ENCODE assay signal across 21 mouse cellular contexts in the genomic region with DNA sequence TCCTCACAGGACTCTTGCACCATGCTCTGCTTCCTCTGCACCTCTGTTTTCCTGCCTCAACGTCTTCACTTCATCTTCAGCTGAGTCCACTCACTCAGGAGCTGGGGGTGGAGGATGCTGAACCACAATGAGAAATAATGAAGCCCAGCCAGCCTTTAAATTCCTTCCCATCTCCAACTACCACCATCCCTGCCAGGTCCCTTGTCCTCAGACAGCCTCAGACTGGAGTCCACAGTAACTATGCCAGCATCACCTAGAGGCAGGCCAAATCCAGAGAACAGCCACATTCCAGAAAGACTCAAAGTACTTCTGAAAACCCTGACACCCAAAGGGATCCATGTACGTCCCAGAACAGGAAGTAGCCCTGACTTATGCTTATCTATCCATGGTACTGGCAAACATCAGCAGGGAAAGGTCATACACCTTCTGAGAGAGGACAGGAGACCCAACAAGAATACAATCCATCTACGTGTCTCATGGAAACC. TPM values are rescaled to one million over a fixed set of nuclear protein-coding genes. Genes with fewer than 3 reads are reported as not detected.
"Had no signal": no experiment of that assay in that cellular context is flagged by ENCODE, and none has a peak within 500 bp of the region (broad histone marks: within the 10 kb centered on the region; RNA-seq: fewer than 3 reads in every experiment).

No protein-coding gene starts in this region.

- H3K9ac ChIP-seq: limb, embryonic 12.5 days; limb, embryonic 15.5 days; liver, embryonic 12.5 days; liver, embryonic 15.5 days; midbrain, embryonic 13.5 days; neural tube, embryonic 13.5 days had no signal

- ATAC-seq: liver, embryonic 12.5 days; midbrain, embryonic 13.5 days; midbrain, embryonic 16.5 days had no signal

- H3K4me2 ChIP-seq: limb, embryonic 12.5 days; limb, embryonic 15.5 days; liver, embryonic 12.5 days; liver, embryonic 15.5 days; midbrain, embryonic 13.5 days; neural tube, embryonic 13.5 days had no signal

- H3K27me3 ChIP-seq: limb, embryonic 12.5 days; limb, embryonic 15.5 days; liver, embryonic 12.5 days; liver, embryonic 15.5 days; midbrain, embryonic 13.5 days; neural tube, embryonic 13.5 days had no signal

- H3K36me3 ChIP-seq: limb, embryonic 12.5 days; limb, embryonic 15.5 days; liver, embryonic 12.5 days; liver, embryonic 15.5 days; midbrain, embryonic 10.5 days; midbrain, embryonic 13.5 days; neural tube, embryonic 13.5 days had no signal

- H3K4me1 ChIP-seq: limb, embryonic 12.5 days; limb, embryonic 15.5 days; liver, embryonic 12.5 days; liver, embryonic 15.5 days; megakaryocyte, embryonic 14.5 days; midbrain, embryonic 13.5 days; neural tube, embryonic 13.5 days had no signal

- H3K9me3 ChIP-seq: limb, embryonic 12.5 days; limb, embryonic 15.5 days; liver, embryonic 12.5 days; liver, embryonic 15.5 days; midbrain, embryonic 10.5 days; midbrain, embryonic 13.5 days; neural tube, embryonic 13.5 days had no signal

- H3K4me3 ChIP-seq: limb, embryonic 12.5 days; limb, embryonic 15.5 days; liver, embryonic 12.5 days; liver, embryonic 15.5 days; megakaryocyte, embryonic 14.5 days; midbrain, embryonic 10.5 days; midbrain, embryonic 13.5 days; myocyte; neural tube, embryonic 13.5 days had no signal

- H3K27ac ChIP-seq: limb, embryonic 12.5 days; limb, embryonic 15.5 days; liver, embryonic 12.5 days; liver, embryonic 15.5 days; midbrain, embryonic 10.5 days; midbrain, embryonic 13.5 days; neural tube, embryonic 13.5 days had no signal

- DNase-seq: kidney, adult 9 months; kidney, postnatal 14 days; kidney, postnatal 4 days; left cerebral cortex, postnatal 4 days; lung, adult 2 months; retina, postnatal 1 day; thymus, adult 18-20 months; thymus, postnatal 36 days had no signal

RNA-seq across cellular contexts. Expression of gene Duxbl3, which starts 58.5 kb away (rescaled TPM):
- total RNA-seq: monocyte, adult 5-6 weeks; neutrophil, adult 5-6 weeks had no signal
- polyA plus RNA-seq: liver, embryonic 15.5 days; spleen, adult 2 months had no signal
